Mouse (Mus musculus) lung, postnatal 0 days (tissue): Measurements from ENCODE around the gene Rassf3.

Experiments used
- CTCF ChIP-seq: IDR thresholded peaks from 2 replicates; pipeline ENCODE4 v1.5.1; 2016; ENCODE audit warnings: antibody characterized with exemption, mild to moderate bottlenecking
- EP300 ChIP-seq: IDR thresholded peaks from 2 replicates; pipeline ENCODE4 v1.6.1; 2016; ENCODE audit warnings: antibody characterized with exemption, mild to moderate bottlenecking, control low read depth

GRCm38 (mm10) chr10:121506731-121507583, 30.8 kb upstream of the Rassf3 start:
- TF ChIP-seq CTCF (no peak), EP300 (no peak)
